Mouse (Mus musculus) ES-E14 (cell line): ENCODE data around the gene Tex261. TPM values are rescaled to one million over a fixed set of nuclear protein-coding genes. Genes with fewer than 3 reads are reported as not detected.

Source experiments
- DNase-seq: peaks from one replicate; pipeline ENCODE4 v3.0.0-alpha.2; 2013; ENCODE audit warnings: low read depth, low spot score
- H3K27ac ChIP-seq: 2 replicates; pipeline ENCODE4 v1.5.1; 2012; ENCODE audit warnings: low read depth, mild to moderate bottlenecking, low read length, moderate library complexity, mixed read lengths; ENCODE audit not compliant: poor library complexity, insufficient read depth, severe bottlenecking
- H3K36me3 ChIP-seq: 2 replicates; pipeline ENCODE4 v1.6.1; 2012; ENCODE audit warnings: mild to moderate bottlenecking, low read length, moderate library complexity, mixed read lengths; ENCODE audit not compliant: control insufficient read depth, poor library complexity, insufficient read depth, severe bottlenecking
- H3K4me1 ChIP-seq, 2 experiments: fragments of 150-350 bp in 1 of 2; sonication (generic) in 1 of 2; 2 replicates each; pipeline ENCODE4 v1.6.1; 2012; ENCODE audit warnings: low read length in 2 of 2, mild to moderate bottlenecking in 1 of 2, mixed read lengths in 1 of 2; ENCODE audit not compliant: control insufficient read depth in 2 of 2, insufficient read depth in 2 of 2, poor library complexity in 1 of 2
- H3K4me3 ChIP-seq, 2 experiments: fragments of 150-350 bp in 1 of 2; sonication (generic) in 1 of 2; 2 replicates each; pipeline ENCODE4 v1.5.1; 2012; ENCODE audit warnings: low read length in 2 of 2, low read depth in 1 of 2, mild to moderate bottlenecking in 1 of 2, mixed read lengths in 1 of 2; ENCODE audit not compliant: insufficient read depth in 1 of 2, poor library complexity in 1 of 2, severe bottlenecking in 1 of 2
- H3K9ac ChIP-seq: 2 replicates; pipeline ENCODE4 v1.6.1; 2012; ENCODE audit warnings: low read depth, mild to moderate bottlenecking, low read length, mixed read lengths; ENCODE audit not compliant: poor library complexity, insufficient read depth, severe bottlenecking
- H3K9me3 ChIP-seq: fragments of 150-350 bp; sonication (generic); 2 replicates; pipeline ENCODE4 v1.6.1; 2012; ENCODE audit warnings: low read depth, mild to moderate bottlenecking, low read length; ENCODE audit not compliant: control insufficient read depth, insufficient read depth
- CHD2 ChIP-seq: IDR thresholded peaks from 2 replicates; pipeline ENCODE4 v1.6.1; 2014; ENCODE audit warnings: mild to moderate bottlenecking, low read depth, low read length, inconsistent platforms
- HCFC1 ChIP-seq: IDR thresholded peaks from 2 replicates; pipeline ENCODE4 v1.6.1; 2012; ENCODE audit warnings: low read length, inconsistent platforms, borderline replicate concordance; ENCODE audit not compliant: insufficient read depth
- MAFK ChIP-seq: IDR thresholded peaks from 2 replicates; pipeline ENCODE4 v1.6.1; 2014; ENCODE audit warnings: mild to moderate bottlenecking, low read depth, low read length, inconsistent platforms; ENCODE audit not compliant: insufficient read depth
- ZC3H11A ChIP-seq: IDR thresholded peaks from 2 replicates; pipeline ENCODE4 v1.6.1; 2012; ENCODE audit warnings: low read depth, mild to moderate bottlenecking, inconsistent platforms, low read length, borderline replicate concordance
- ZNF384 ChIP-seq: IDR thresholded peaks from 2 replicates; pipeline ENCODE4 v1.6.1; 2012; ENCODE audit warnings: low read depth, low read length, inconsistent platforms
- in situ Hi-C, 2 experiments: fragments of 600-800 bp; cut with MboI; formaldehyde crosslinking; loops; one replicate each; pipeline ENCODE4 v1.15.1; 2025; ENCODE audit warnings: low sequenced_read_pairs in 2 of 2, inconsistent platforms in 1 of 2; ENCODE audit not compliant: unreplicated experiment in 2 of 2
- total RNA-seq: library from RNA; depleted of rRNA; stranded (reverse); fragments of 300-350 nt; gene quantifications from 2 replicates; pipeline ENCODE4 v1.2.3, GENCODE M21; 2012

Tex261 gene
- total RNA-seq, 1 experiment: 70.9 TPM

GRCm38 (mm10) chr6:83756051-83756450, 19.6 kb downstream of the Tex261 start:
- TF ChIP-seq MAFK: no peak
- TF ChIP-seq ZNF384: no peak
- TF ChIP-seq CHD2: no peak
- TF ChIP-seq HCFC1: no peak
- TF ChIP-seq ZC3H11A: no peak
- Histone ChIP-seq H3K27ac (no peak overlapping the region), H3K4me3 (no peak overlapping the region), H3K9ac (no peak overlapping the region), H3K36me3 (no peaks in the 10 kb centered on the region), H3K4me1 (peaks cover 0 to 2% of the 10 kb centered on the region in 2 experiments; a peak in 1 of 4 replicates), H3K9me3 (no peaks in the 10 kb centered on the region)
- no peak for DNase-seq
- in situ Hi-C loops: no loop called here

- in situ Hi-C loops: no loop called here
- Histone ChIP-seq H3K36me3 (no peaks in the 10 kb centered on the region), H3K9ac (0 out of 2 replicates have a peak overlapping the region, but pooled peaks have one; percentile 12), H3K27ac (no peak overlapping the region), H3K4me1 (peaks cover 0 to 5% of the 10 kb centered on the region in 2 experiments; a peak in 1 of 4 replicates), H3K9me3 (no peaks in the 10 kb centered on the region), H3K4me3 (no peak overlapping the region)
- DNase-seq: no peak
- no peak for TF ChIP-seq ZNF384
- TF ChIP-seq HCFC1: no peak
- 0 out of 2 replicates have a peak, but pooled peaks have one; percentile 10 for TF ChIP-seq ZC3H11A
- no peak for TF ChIP-seq MAFK
- TF ChIP-seq CHD2: no peak
Measured at GRCm38 (mm10) chr6:83750171-83750684, 25.4 kb downstream of the Tex261 start.

GRCm38 (mm10) chr6:83749286-83749685, 26.3 kb downstream of the Tex261 start:
- Histone ChIP-seq H3K4me1 (peaks cover 0 to 13% of the 10 kb centered on the region in 2 experiments; a peak in 2 of 4 replicates), H3K36me3 (no peaks in the 10 kb centered on the region), H3K27ac (no peak overlapping the region), H3K9me3 (no peaks in the 10 kb centered on the region), H3K9ac (no peak overlapping the region), H3K4me3 (no peak overlapping the region)
- in situ Hi-C loops: loop anchor here in 1 of 2 experiments (5.0 kb wide), 1 partner anchor 57 kb away; no protein-coding TSS in a partner anchor
- no peak for TF ChIP-seq ZNF384
- no peak for TF ChIP-seq ZC3H11A
- no peak for TF ChIP-seq MAFK
- no peak for TF ChIP-seq CHD2
- no peak for TF ChIP-seq HCFC1
- DNase-seq: no peak

GRCm38 (mm10) chr6:83745466-83745865, 30.1 kb downstream of the Tex261 start:
- no peaks in the 10 kb centered on the region for H3K36me3 ChIP-seq
- H3K4me3 ChIP-seq: no peak overlapping the region
- H3K9me3 ChIP-seq: no peaks in the 10 kb centered on the region
- no peak for DNase-seq
- in situ Hi-C loops: loop anchor here in 1 of 2 experiments (5.0 kb wide), 1 partner anchor 53 kb away; no protein-coding TSS in a partner anchor
- no peak overlapping the region for H3K27ac ChIP-seq
- TF ChIP-seq ZC3H11A (no peak), ZNF384 (no peak), CHD2 (no peak)
- H3K4me1 ChIP-seq: peaks cover 0 to 18% of the 10 kb centered on the region in 2 experiments; a peak in 2 of 4 replicates
- no peak overlapping the region for H3K9ac ChIP-seq

- in situ Hi-C loops: no loop called here
- Histone ChIP-seq H3K4me1 (peaks cover 0 to 18% of the 10 kb centered on the region in 2 experiments; a peak in 2 of 4 replicates), H3K27ac (no peak overlapping the region), H3K36me3 (no peaks in the 10 kb centered on the region), H3K9ac (no peak overlapping the region), H3K4me3 (no peak overlapping the region), H3K9me3 (no peaks in the 10 kb centered on the region)
- TF ChIP-seq HCFC1: no peak
- no peak for TF ChIP-seq MAFK
- TF ChIP-seq ZC3H11A: no peak
- no peak for TF ChIP-seq ZNF384
- no peak for TF ChIP-seq CHD2
- no peak for DNase-seq
Measured at GRCm38 (mm10) chr6:83744557-83744956, 31.1 kb downstream of the Tex261 start.
